Mouse (Mus musculus) small intestine, adult 2 months (tissue): ENCODE measurements around the gene Anapc5.

Experiments used
- CTCF ChIP-seq: fragments of 200-500 bp; IDR thresholded peaks from 2 replicates; pipeline ENCODE4 v1.5.1; 2012; ENCODE audit warnings: low read depth, mild to moderate bottlenecking, control low read depth, inconsistent platforms, low read length, moderate library complexity, mixed read lengths; ENCODE audit not compliant: insufficient replicate concordance, insufficient read length; ENCODE audit errors: extremely low read depth
- POLR2A ChIP-seq: fragments of 200-500 bp; IDR thresholded peaks from 2 replicates; pipeline ENCODE4 v1.6.1; 2012; ENCODE audit warnings: low read depth, mild to moderate bottlenecking, control low read depth, inconsistent platforms, low read length, moderate library complexity

GRCm38 (mm10) chr5:122770304-122770703 lies 50.8 kb downstream of the Anapc5 start:
- no peak for TF ChIP-seq CTCF
- no peak for TF ChIP-seq POLR2A
